Mouse (Mus musculus) neural tube, embryonic 15.5 days (tissue): ENCODE measurements around the gene Islr. TPM values are rescaled to one million over a fixed set of nuclear protein-coding genes. Genes with fewer than 3 reads are reported as not detected.
A peak's percentile ranks its signal among the peaks of the same experiment; 100 is the strongest.

Experiments used
- ATAC-seq: fragments of 200-750 bp; cut with Nextera tagmentation; 2 replicates; pipeline ENCODE4 v1.8.0; 2017; ENCODE audit warnings: mild to moderate bottlenecking, moderate TSS enrichment, moderate library complexity; ENCODE audit not compliant: low FRiP score
- H3K27ac ChIP-seq: fragments of 300-500 bp; sonication (generic); replicated peaks from 2 replicates; pipeline ENCODE4 v1.5.1; 2015; ENCODE audit warnings: mild to moderate bottlenecking, inconsistent platforms
- H3K27me3 ChIP-seq: fragments of 300-500 bp; sonication (generic); replicated peaks from 2 replicates; pipeline ENCODE4 v1.6.1; 2015; ENCODE audit warnings: inconsistent platforms
- H3K36me3 ChIP-seq: fragments of 300-500 bp; sonication (generic); 2 replicates; pipeline ENCODE4 v1.6.1; 2015; ENCODE audit warnings: inconsistent platforms
- H3K4me1 ChIP-seq: fragments of 300-500 bp; sonication (generic); 2 replicates; pipeline ENCODE4 v1.6.1; 2015; ENCODE audit warnings: inconsistent platforms
- H3K4me2 ChIP-seq: fragments of 300-500 bp; sonication (generic); 2 replicates; pipeline ENCODE4 v1.6.1; 2015; ENCODE audit warnings: inconsistent platforms, mild to moderate bottlenecking, moderate library complexity
- H3K4me3 ChIP-seq: fragments of 300-500 bp; sonication (generic); replicated peaks from 2 replicates; pipeline ENCODE4 v1.5.1; 2015; ENCODE audit warnings: mild to moderate bottlenecking, inconsistent platforms
- H3K9ac ChIP-seq: fragments of 300-500 bp; sonication (generic); replicated peaks from 2 replicates; pipeline ENCODE4 v1.6.1; 2015; ENCODE audit warnings: mild to moderate bottlenecking, inconsistent platforms
- H3K9me3 ChIP-seq: fragments of 300-500 bp; sonication (generic); replicated peaks from 2 replicates; pipeline ENCODE4 v1.6.1; 2016; ENCODE audit warnings: inconsistent platforms
- WGBS: fragments of 180-500 bp; shearing (Covaris S2); methylation state at CpG from one replicate; pipeline ENCODE4 v1.1.7; 2015; ENCODE audit warnings: mixed read lengths; 5-methylcytosine and 5-hydroxymethylcytosine counted together
- polyA plus RNA-seq: library from polyadenylated mRNA; unstranded; fragments of >200 nt; fragmentation: Nextera tagmentation; extraction: Ambion mirVana; gene quantifications from 2 replicates; pipeline ENCODE4 v1.2.1, GENCODE M21; 2015

Gene Islr
- polyA plus RNA-seq, 1 experiment from 2014 or later = 52.3 TPM

DNA sequence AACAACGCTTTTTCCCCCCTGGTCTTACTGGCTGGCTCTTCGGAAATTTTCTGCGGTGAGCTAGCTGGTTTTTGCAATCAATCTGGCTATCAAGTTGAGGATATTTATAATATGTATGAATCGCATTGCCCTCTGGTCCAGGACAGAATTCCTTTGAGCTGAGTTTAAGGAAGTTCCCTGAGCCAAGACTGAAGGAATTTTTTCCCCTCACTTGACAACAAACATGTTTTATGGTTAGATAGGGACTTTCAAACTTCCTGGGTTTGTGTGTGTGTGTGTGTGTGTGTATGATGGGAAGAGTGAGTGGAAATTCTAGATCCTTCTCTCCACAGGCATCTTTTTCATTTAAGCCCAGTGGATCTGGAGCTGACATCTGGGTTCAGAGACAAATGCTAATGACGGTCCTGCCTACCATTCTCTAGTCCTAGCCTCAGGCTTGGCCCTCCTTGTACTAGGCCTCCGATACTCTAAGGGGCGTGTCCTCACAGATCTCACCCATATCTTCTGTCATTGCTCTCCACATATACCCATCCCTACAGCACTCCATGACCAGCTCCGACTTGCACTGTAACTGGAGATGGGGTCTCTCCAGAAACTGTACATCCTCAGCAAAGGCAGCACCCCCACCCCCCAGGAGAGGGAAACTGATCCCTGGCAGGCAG lies 10.5 kb upstream of the Islr start:
- Histone ChIP-seq H3K27me3 (0 out of 2 replicates have a peak, but pooled peaks cover 5% of the 10 kb centered on the region), H3K27ac (no peak overlapping the region; the same call in 1 of the 2 replicates), H3K4me3 (no peak overlapping the region), H3K4me1 (peaks cover 7% of the 10 kb centered on the region), H3K4me2 (no peak overlapping the region), H3K9ac (no peak overlapping the region), H3K9me3 (no peaks in the 10 kb centered on the region), H3K36me3 (no peaks in the 10 kb centered on the region)
- no peak for ATAC-seq
- 53% methylated on average over 8 of the region's 8 CpGs for WGBS

DNA sequence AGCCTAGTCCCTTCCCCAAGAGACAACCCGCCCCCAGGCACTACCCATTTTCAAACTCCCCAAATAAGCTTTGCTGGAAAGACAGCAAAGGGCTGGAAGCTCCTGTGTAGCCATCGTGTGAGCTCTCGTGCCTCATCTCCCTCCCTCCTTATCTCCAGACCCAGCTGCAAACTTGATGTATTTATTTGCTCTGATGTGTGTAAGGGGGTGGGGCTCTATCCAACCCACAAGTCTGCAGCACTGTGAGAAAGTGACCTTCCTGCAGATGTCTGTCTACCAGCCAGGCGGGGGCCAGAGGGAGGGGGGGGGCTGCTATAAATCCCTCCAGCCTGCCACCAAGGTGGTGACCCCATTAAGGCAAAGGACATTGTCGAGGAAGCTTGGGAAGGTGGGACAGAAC lies 9.8 kb upstream of the Islr start:
- no peaks in the 10 kb centered on the region for H3K36me3 ChIP-seq
- no peaks in the 10 kb centered on the region for H3K9me3 ChIP-seq
- 0 out of 2 replicates have a peak, but pooled peaks cover 5% of the 10 kb centered on the region for H3K27me3 ChIP-seq
- no peak overlapping the region for H3K27ac ChIP-seq
- H3K4me3 ChIP-seq = no peak overlapping the region
- no peak overlapping the region for H3K4me2 ChIP-seq
- H3K4me1 ChIP-seq = peaks cover 7% of the 10 kb centered on the region
- 18% methylated on average over 5 of the region's 5 CpGs for WGBS
- H3K9ac ChIP-seq = no peak overlapping the region
- ATAC-seq = no peak

DNA sequence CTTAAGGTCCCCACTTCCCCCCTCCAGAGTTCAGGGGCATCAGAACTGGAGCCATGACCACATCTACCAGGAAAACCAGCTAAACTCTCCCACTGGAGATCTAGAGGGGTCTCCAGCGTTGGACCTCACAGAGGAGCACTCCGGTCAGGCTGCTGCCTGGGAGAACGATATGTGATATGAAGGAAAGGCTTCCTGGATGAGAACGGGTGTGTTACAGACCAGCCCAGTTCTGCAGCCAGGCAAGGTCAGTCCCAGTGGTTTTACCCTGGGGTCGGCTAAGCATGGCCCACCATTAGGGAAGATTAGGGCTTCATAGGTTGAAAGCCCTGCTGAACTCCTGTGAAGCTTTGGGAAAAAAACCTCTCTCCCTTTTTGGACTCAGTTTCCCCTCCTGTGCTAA lies 9.3 kb upstream of the Islr start:
- H3K9ac ChIP-seq = no peak overlapping the region
- H3K4me2 ChIP-seq = no peak overlapping the region
- peaks cover 7% of the 10 kb centered on the region for H3K4me1 ChIP-seq
- H3K36me3 ChIP-seq = no peaks in the 10 kb centered on the region
- 0 out of 2 replicates have a peak, but pooled peaks cover 5% of the 10 kb centered on the region for H3K27me3 ChIP-seq
- no peak for ATAC-seq
- no peak overlapping the region for H3K4me3 ChIP-seq
- H3K9me3 ChIP-seq = no peaks in the 10 kb centered on the region
- no peak overlapping the region for H3K27ac ChIP-seq
- 71% methylated on average over 5 of the region's 5 CpGs for WGBS

DNA sequence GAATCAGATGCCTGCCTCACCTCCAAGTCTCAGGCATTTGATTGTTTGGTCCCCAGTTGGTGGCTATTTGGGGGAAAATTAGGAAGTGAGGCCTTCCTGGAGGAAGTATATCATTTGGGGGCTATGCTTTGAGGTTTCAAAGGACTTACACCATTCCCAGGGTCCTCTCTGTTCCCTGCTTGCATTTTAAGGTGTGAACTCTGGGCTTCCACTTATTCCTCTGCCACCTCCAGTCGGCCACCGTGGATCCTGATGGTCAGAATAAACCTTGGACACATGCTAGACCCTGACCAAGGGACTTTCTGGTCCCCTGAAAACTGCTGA lies 6.2 kb upstream of the Islr start:
- H3K9ac ChIP-seq = no peak overlapping the region
- no peaks in the 10 kb centered on the region for H3K36me3 ChIP-seq
- 87% methylated on average over 2 of the region's 2 CpGs for WGBS
- H3K27ac ChIP-seq = no peak overlapping the region
- ATAC-seq = no peak
- peaks cover 10% of the 10 kb centered on the region for H3K4me1 ChIP-seq
- H3K4me3 ChIP-seq = no peak overlapping the region
- peaks cover 6% of the 10 kb centered on the region; the same call in 1 of the 2 replicates for H3K27me3 ChIP-seq
- no peak overlapping the region for H3K4me2 ChIP-seq
- H3K9me3 ChIP-seq = no peaks in the 10 kb centered on the region

DNA sequence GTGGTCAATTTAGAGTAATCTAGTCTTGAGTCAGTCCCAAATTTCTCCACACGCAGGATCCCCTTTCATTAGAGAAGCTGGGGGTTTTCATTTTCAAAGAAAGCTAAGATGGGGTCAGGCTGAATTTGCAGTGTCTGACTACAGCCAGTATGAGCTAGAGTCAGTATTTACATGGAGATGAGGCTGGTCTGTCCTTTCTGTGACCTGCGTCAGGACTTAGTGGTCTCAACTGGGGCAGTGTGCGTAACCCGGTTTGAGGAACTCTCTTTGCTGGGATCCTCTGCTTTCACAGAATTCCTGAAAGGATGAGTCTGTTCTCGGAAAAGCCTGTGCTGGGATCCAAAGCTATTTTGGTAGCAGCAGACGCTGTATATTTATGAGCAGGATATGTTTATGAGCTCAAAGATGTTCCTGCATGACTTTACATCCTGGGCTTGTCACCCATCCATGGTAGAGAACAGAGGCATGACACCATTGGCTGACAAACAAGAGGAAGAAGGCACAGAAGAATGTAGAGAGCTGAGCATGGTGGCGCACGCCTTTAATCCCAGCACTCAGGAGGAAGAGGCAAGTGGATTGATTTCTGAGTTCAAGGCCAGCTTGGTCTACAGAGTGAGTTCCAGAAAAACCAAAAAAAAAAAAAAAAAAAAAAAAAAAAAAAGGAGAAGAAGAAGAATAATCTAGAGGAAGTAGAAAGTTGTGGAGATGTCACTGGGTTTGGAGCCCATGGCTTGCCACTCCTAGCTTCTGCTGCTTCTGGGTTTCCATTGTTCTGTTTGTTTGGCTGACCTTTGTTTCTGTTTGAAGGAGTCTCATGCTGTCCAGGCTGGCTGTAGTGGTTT lies 5.6 kb upstream of the Islr start:
- Histone ChIP-seq H3K27me3 (peaks cover 11% of the 10 kb centered on the region), H3K4me2 (no peak overlapping the region), H3K4me1 (peaks cover 12% of the 10 kb centered on the region), H3K27ac (no peak overlapping the region), H3K9me3 (no peaks in the 10 kb centered on the region), H3K4me3 (no peak overlapping the region), H3K9ac (no peak overlapping the region), H3K36me3 (no peaks in the 10 kb centered on the region)
- WGBS = 72% methylated on average over 8 of the region's 8 CpGs
- ATAC-seq = no peak

DNA sequence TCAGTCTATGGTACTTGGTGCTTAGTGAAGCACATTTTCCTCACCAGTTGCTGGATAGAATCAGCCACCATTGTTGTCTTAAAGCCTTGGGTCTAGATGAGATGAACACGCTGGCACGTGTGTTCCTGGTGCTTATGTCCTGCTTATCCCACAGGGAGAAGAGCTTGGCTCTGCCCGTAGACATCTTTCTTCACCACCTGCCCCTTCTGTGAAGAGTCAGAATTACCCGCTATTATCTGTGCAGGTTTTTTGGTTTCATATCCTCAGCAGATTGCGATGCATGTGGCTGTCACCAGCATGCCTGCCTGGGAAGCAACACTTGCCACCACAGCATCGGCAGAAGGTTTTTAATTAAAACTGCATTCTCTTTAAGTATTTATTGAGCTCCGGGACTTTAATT lies 1.9 kb upstream of the Islr start:
- Histone ChIP-seq H3K4me2 (no peak overlapping the region), H3K9me3 (no peaks in the 10 kb centered on the region), H3K4me3 (no peak overlapping the region), H3K36me3 (no peaks in the 10 kb centered on the region), H3K27me3 (peaks cover 40% of the 10 kb centered on the region), H3K4me1 (peaks cover 38% of the 10 kb centered on the region), H3K27ac (no peak overlapping the region), H3K9ac (no peak overlapping the region)
- 45% methylated on average over 7 of the region's 7 CpGs for WGBS
- no peak for ATAC-seq

DNA sequence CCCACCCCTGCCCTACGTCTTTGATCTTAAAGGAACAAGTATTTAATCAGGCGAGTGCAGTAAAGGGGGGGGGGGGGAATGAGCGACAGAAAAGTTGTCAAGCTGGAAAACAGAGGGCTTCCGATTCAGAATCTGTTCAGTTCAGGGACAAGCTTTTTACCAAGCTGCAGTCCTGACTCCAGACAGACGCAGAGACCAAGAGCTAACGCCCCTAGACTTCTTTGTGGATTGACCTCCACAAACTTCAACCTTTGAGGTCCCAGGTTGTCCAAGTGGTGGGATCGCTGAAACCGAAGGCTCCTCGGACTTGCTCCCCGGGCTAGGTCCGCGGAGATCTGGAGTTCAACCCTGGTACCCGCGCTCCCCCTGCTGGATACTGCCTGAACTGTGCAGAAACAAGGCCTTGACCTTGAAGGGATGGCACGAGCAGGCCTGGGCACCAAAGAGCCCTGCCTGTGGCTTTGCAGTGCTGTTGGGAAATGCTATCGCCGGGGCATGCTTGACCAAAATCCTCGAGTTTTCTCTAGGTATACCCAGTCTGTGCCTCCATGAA lies 418 bp upstream of the Islr start:
- H3K4me2 ChIP-seq = peak overlapping the region; percentile 59
- peaks cover 55% of the 10 kb centered on the region for H3K27me3 ChIP-seq
- H3K27ac ChIP-seq = peak overlapping the region; percentile 43
- H3K4me1 ChIP-seq = peaks cover 43% of the 10 kb centered on the region
- H3K9me3 ChIP-seq = no peaks in the 10 kb centered on the region
- 2% methylated on average over 18 of the region's 18 CpGs for WGBS
- peak; percentile 49; the same call in 1 of the 2 replicates for ATAC-seq
- no peak overlapping the region for H3K9ac ChIP-seq
- H3K4me3 ChIP-seq = peak overlapping the region; percentile 32
- H3K36me3 ChIP-seq = no peaks in the 10 kb centered on the region

DNA sequence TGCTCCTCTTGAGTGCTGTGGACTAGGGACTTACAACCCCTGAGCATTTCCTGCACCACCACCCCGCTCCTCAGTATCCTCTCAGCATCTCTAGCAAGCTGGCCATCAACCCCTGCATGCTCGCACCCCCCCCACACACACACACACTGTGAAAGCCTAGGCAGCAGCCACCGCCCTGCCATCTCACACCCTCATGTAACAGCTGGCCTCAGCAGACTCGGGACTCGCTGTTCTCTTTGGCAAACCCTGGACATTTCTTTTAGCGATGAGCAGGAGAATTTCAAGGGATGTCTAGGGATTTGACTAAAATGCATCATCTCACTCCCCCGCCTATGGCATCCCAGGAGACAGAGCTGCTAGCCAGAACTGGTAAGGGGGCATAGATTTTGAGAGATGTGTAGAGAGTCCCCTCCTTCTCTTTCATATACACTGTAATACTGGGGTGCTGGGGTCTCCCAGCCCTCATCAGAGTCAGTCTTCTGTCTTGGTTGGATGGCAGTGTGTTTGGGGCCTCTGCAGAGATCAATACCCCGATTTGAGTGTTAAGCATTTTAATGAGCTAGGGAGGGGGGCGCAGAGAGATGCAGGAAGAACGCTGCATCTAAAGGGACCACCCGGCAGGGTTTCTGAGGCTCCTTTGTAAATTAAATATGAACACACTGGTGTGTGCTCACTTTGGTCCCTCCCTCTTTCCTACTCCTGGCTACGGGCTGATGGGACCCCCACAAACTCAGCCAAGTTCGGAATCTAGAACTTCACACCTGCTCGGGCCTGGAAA lies 1.2 kb downstream of the Islr start:
- no peak for ATAC-seq
- 0 out of 2 replicates have a peak overlapping the region, but pooled peaks have one; percentile 23 for H3K9ac ChIP-seq
- peak overlapping the region; percentile 59 for H3K4me2 ChIP-seq
- 5% methylated on average over 14 of the region's 14 CpGs for WGBS
- peaks cover 71% of the 10 kb centered on the region for H3K27me3 ChIP-seq
- peak overlapping the region; percentile 33 for H3K4me3 ChIP-seq
- H3K4me1 ChIP-seq = peaks cover 60% of the 10 kb centered on the region
- H3K36me3 ChIP-seq = no peaks in the 10 kb centered on the region
- no peaks in the 10 kb centered on the region for H3K9me3 ChIP-seq
- H3K27ac ChIP-seq = peak overlapping the region; percentile 65

DNA sequence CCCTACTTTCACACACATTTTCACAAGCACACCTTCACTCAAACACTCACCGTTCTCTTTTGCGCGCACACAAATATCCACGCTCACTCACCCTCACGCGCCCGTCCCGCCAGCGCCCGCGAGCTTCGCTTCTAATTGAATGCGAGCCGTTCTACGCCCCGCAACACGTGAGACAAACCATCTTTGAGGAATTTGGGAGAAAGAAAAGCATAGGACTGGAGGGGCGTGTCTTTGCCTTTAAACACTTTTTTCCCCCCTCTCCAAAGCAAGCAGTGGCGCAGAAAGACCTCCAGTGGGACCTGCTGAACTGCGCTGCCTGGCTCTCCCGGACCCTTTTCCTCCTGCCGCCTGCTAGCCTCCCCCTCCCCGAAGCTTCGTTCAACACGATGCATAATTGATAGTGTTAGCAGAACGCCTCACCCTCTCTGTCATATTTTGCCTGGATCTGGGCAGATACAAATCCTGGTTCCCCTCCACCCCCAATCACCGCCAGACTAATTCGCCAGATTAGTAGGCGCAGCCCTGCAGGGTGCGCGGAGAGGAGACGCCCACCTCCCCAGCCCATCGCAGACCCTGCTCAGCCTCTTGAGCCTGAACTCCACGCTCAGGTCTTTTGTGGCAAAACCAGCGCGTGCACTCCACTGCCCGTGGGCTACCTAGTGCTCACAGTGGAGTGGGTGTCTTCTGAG lies 2.1 kb downstream of the Islr start:
- WGBS = under 1% methylated on average over 37 of the region's 37 CpGs
- H3K4me2 ChIP-seq = peak overlapping the region; percentile 59
- peaks cover 69% of the 10 kb centered on the region for H3K4me1 ChIP-seq
- H3K4me3 ChIP-seq = peak overlapping the region; percentile 33
- H3K9ac ChIP-seq = peak overlapping the region; percentile 28; the same call in 1 of the 2 replicates
- H3K27me3 ChIP-seq = peaks cover 80% of the 10 kb centered on the region
- ATAC-seq = no peak
- no peaks in the 10 kb centered on the region for H3K36me3 ChIP-seq
- peak overlapping the region; percentile 65 for H3K27ac ChIP-seq
- no peaks in the 10 kb centered on the region for H3K9me3 ChIP-seq

DNA sequence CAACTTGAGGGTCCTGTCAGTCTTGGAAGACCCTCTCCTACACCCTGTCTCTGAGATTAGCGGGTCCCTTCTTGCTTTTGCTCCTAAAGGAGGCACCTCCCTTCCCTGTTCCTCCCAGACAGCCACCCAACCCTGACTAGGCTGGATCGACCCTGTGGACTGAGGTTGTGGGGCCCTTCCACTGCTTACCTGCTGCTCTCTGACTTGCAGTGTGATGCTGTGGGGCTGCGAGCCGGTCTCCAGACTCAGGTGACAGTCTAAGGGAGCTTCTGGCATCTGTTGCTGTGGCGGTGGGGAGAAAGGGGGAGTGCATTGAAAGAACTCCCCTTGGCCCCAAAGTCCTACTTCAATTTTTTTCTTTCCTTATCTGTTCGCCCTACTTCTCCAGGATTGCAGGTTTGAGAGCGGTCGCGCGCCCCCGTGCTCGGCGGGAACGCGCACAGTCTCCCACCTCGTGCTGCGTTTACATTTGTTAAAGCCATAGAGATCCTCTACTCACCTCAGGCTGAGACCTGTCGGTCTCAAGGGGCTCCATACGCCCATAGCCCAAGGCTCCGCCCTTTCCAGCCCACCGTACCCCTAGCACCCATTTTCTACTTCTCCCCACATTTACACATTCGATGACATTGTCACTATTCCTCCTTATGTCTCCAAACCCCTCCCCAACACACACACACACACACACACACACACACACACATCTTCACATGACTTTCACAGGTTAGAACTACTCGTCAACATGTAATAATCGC lies 2.8 kb downstream of the Islr start:
- 0 out of 2 replicates have a peak overlapping the region, but pooled peaks have one; percentile 28 for H3K9ac ChIP-seq
- no peaks in the 10 kb centered on the region for H3K36me3 ChIP-seq
- peak overlapping the region; percentile 54 for H3K27ac ChIP-seq
- peak overlapping the region; percentile 33 for H3K4me3 ChIP-seq
- peaks cover 83% of the 10 kb centered on the region for H3K27me3 ChIP-seq
- H3K9me3 ChIP-seq = no peaks in the 10 kb centered on the region
- ATAC-seq = no peak
- peak overlapping the region; percentile 59 for H3K4me2 ChIP-seq
- H3K4me1 ChIP-seq = peaks cover 76% of the 10 kb centered on the region
- WGBS = 1% methylated on average over 24 of the region's 24 CpGs
